Mouse (Mus musculus) intestine, embryonic 15.5 days (tissue): ENCODE results near the gene Krt13. TPM values are rescaled to one million over a fixed set of nuclear protein-coding genes. Genes with fewer than 3 reads are reported as not detected.

ENCODE experiments used
- ATAC-seq: fragments of 200-750 bp; cut with Nextera tagmentation; 2 replicates; pipeline ENCODE4 v1.8.0; 2017; ENCODE audit warnings: moderate TSS enrichment, moderate library complexity
- H3K27ac ChIP-seq: fragments of 300-500 bp; sonication (generic); 2 replicates; pipeline ENCODE4 v1.5.1; 2015; ENCODE audit warnings: mild to moderate bottlenecking, inconsistent platforms
- H3K27me3 ChIP-seq: fragments of 300-500 bp; sonication (generic); replicated peaks from 2 replicates; pipeline ENCODE4 v1.6.1; 2015; ENCODE audit warnings: inconsistent platforms
- H3K36me3 ChIP-seq: fragments of 300-500 bp; sonication (generic); 2 replicates; pipeline ENCODE4 v1.6.1; 2015; ENCODE audit warnings: inconsistent platforms
- H3K4me1 ChIP-seq: fragments of 300-500 bp; sonication (generic); replicated peaks from 2 replicates; pipeline ENCODE4 v1.6.1; 2015; ENCODE audit warnings: inconsistent platforms
- H3K4me2 ChIP-seq: fragments of 300-500 bp; sonication (generic); replicated peaks from 2 replicates; pipeline ENCODE4 v1.6.1; 2015; ENCODE audit warnings: mild to moderate bottlenecking, inconsistent platforms
- H3K4me3 ChIP-seq: fragments of 300-500 bp; sonication (generic); replicated peaks from 2 replicates; pipeline ENCODE4 v1.5.1; 2015; ENCODE audit warnings: inconsistent platforms
- H3K9ac ChIP-seq: fragments of 300-500 bp; sonication (generic); 2 replicates; pipeline ENCODE4 v1.6.1; 2015; ENCODE audit warnings: inconsistent platforms
- H3K9me3 ChIP-seq: fragments of 300-500 bp; sonication (generic); 2 replicates; pipeline ENCODE4 v1.6.1; 2016; ENCODE audit warnings: inconsistent platforms
- WGBS: fragments of 180-500 bp; shearing (Covaris S2); methylation state at CpG from one replicate; pipeline ENCODE4 v1.1.7; 2015; 5-methylcytosine and 5-hydroxymethylcytosine counted together
- polyA plus RNA-seq: library from polyadenylated mRNA; unstranded; fragments of >200 nt; fragmentation: Nextera tagmentation; extraction: Ambion mirVana; gene quantifications from 2 replicates; pipeline ENCODE4 v1.2.1, GENCODE M21; 2015

The Krt13 gene
- 0.50 and 0.58 TPM in 2 replicates for polyA plus RNA-seq

DNA sequence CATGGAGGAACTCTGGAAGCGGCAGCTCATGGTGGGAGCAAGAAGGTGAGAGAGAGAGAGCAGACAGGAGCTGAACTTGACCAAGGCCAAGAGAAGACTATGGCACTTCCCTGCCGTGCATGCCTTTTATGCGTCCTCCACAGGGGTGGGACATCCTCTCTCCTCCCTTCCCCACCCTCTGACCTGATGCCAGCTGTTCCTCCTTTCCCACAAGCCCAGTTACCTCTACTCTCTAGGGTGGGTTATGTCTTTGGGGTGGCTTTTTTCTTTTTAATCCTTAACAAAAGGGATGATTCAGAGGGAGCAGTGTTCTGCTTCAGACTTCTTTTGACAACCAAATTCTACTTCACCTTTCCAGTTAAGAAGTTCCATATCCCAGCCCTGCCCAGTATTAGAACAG lies at the start of gene Krt13:
Gene Krt13 (minus strand): TSS at position 101 of the 400 bp plus-strand sequence.
- Histone ChIP-seq H3K4me2 (no peak within 1 kb of the TSS), H3K4me3 (no peak within 1 kb of the TSS), H3K4me1 (no peaks in the 10 kb centered on the region), H3K36me3 (no peaks in the 10 kb centered on the region), H3K27ac (no peak within 1 kb of the TSS), H3K9ac (no peak within 1 kb of the TSS), H3K9me3 (no peaks in the 10 kb centered on the region), H3K27me3 (no peaks in the 10 kb centered on the region)
- ATAC-seq: no peak
- WGBS: 73% methylated on average over 3 of the region's 3 CpGs

DNA sequence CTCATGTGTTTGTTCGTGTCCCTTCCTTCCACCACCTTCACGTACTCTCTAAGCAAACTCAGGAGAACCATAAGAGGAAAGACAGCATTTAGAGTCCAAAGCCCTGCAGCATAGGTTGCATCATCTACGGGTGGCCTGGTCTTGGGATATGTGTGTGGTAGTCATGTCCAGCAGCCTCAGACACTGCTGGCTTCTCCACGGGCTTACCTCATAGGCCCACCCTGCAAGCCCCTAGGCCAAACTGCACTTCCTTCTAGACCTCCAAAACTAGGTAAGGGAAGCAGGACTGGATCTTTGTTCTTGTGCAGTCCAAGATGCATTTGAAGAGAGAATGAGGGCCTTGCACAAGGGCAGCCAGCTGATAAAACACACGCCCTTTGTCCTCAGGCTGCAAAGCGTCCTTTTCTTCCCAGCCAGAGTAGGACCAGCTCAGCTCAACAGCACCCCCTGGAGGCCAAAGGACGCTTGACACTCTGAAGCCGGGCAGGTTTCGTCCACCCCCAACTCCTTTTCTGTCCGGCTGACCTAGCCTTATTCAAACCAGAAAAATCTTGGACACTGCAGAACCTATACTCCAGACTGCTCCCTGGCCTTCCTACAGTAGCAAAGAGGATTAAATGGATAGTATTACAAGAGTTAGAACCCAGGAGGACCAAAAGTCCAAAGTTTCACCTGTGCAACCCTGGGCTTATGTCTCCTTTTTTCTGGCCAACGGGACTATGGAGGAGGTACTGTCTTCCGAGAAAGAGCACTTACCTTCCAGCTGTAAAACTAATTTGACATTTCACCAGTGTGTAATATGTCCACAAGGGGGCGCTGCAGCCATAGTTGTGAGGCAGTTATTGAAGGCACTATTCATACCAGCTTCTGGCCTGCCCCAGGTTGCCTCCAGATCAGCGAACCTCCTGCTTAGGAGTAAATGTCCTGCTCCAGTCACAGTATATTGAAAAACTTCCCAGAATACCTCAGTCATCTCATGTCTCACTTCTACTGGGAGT lies 47.7 kb upstream of the Krt13 start:
- WGBS: 22% methylated on average over 14 of the region's 14 CpGs
- peak; percentile 54 for ATAC-seq
- H3K9ac ChIP-seq: no peak overlapping the region
- H3K36me3 ChIP-seq: no peaks in the 10 kb centered on the region
- peaks cover 14% of the 10 kb centered on the region for H3K4me1 ChIP-seq
- H3K4me3 ChIP-seq: no peak overlapping the region
- peak overlapping the region; percentile 78 for H3K27ac ChIP-seq
- H3K4me2 ChIP-seq: peak overlapping the region; percentile 45
- no peaks in the 10 kb centered on the region for H3K9me3 ChIP-seq
- no peaks in the 10 kb centered on the region for H3K27me3 ChIP-seq

DNA sequence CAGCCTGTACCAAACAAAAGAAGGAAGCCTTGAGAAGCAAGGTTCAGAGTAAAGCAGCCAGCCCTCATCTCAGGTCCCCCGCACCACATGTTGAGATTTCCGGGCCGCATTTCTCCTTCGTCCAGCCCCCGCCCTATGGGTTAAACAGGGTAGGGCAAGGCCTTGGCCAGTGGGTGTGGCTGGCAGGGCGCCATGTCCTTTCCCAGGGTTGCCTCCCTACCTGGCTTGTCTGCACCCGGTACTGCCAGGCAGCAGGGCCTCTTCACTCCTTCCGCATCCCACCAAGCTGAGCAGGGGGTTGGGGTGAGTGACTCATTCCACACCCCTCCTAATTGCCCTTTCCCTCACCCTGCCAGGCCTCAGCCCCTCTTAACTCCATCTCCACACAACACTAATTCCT lies 46.7 kb upstream of the Krt13 start:
- Histone ChIP-seq H3K9ac (no peak overlapping the region), H3K4me3 (no peak overlapping the region), H3K27me3 (no peaks in the 10 kb centered on the region), H3K4me1 (peaks cover 14% of the 10 kb centered on the region), H3K36me3 (no peaks in the 10 kb centered on the region), H3K9me3 (no peaks in the 10 kb centered on the region), H3K27ac (peak overlapping the region; percentile 78), H3K4me2 (peak overlapping the region; percentile 45)
- ATAC-seq: peak; percentile 78
- whole genome bisulfite sequencing: 40% methylated on average over 8 of the region's 8 CpGs

DNA sequence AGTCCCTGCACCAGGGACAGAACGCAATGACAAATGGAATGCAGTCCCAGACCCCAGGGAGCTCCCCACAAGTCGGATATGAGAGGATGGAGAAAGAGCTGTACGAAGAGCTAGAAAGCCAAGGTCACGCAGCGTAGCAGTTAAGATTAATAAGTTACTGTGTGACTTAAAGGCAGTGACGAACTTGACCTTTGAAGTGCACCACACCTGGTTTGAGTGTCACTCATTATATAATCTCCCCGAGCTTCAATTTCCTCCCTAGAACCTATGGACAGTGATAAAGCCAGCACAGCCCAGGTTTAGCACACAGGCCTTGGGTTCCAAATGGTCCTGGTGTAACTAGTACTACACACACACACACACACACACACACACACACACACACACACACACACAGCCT lies 43.0 kb upstream of the Krt13 start:
- peak overlapping the region; percentile 37; the same call in 1 of the 2 replicates for H3K4me2 ChIP-seq
- peak overlapping the region; percentile 77 for H3K27ac ChIP-seq
- no peak overlapping the region for H3K9ac ChIP-seq
- no peaks in the 10 kb centered on the region for H3K36me3 ChIP-seq
- 27% methylated on average over 7 of the region's 7 CpGs for WGBS
- H3K4me1 ChIP-seq: peaks cover 16% of the 10 kb centered on the region
- H3K27me3 ChIP-seq: no peaks in the 10 kb centered on the region
- no peak overlapping the region for H3K4me3 ChIP-seq
- peak; percentile 58 for ATAC-seq
- no peaks in the 10 kb centered on the region for H3K9me3 ChIP-seq

DNA sequence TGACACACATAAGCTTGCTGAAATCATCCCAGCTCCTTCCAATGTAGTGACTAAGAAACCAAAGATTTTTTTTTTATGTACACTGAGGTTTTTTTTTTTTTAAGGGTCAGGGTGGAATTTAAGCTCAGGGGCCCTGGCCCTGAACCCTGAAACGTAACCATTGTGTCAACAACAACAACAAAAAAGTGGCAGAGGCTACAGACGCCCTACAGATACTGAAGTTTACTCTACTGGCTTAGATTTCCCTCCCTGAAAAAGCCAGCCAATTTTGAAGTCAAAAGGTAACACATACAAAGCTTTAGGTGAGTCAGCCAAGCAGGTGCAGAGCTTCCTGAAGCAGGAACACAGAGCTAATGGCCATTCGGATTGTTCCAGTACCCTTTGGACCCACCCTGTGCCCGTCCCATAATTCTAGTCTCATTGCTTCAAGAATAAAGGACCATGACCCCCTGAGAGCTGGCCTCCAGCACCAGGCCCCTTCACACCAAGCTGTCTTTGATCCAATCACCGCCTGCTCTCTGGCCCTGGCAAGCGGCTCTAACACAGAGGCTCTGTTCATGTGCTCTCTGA lies 36.6 kb upstream of the Krt13 start:
- Histone ChIP-seq H3K27me3 (no peaks in the 10 kb centered on the region), H3K4me1 (peaks cover 22% of the 10 kb centered on the region), H3K36me3 (no peaks in the 10 kb centered on the region), H3K4me2 (no peak overlapping the region; the same call in 1 of the 2 replicates), H3K27ac (peak overlapping the region; percentile 63), H3K9me3 (no peaks in the 10 kb centered on the region), H3K9ac (no peak overlapping the region), H3K4me3 (no peak overlapping the region)
- WGBS: 42% methylated on average over 6 of the region's 6 CpGs
- ATAC-seq: peak; percentile 63

DNA sequence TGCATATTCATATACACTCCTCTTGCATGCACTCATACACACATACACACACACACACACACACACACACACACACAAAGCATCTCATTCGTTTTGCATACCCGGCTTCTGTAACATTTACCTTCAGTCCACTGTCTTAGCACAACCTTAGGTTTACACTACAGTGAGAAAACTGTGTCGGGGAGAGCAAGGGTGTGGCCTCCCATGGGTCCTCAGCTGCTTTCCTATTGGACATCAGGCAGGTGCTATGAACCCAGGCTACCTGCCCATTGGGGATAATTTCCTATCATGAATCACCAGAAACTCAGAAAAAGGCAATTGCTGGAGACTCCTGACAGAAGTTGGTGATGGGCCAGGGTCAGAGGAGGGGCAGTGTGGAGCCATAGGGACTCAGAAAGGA lies 36.0 kb upstream of the Krt13 start:
- H3K27ac ChIP-seq: peak overlapping the region; percentile 63
- 63% methylated on average over 3 of the region's 3 CpGs for WGBS
- H3K36me3 ChIP-seq: no peaks in the 10 kb centered on the region
- no peak overlapping the region for H3K9ac ChIP-seq
- no peak overlapping the region for H3K4me3 ChIP-seq
- no peaks in the 10 kb centered on the region for H3K27me3 ChIP-seq
- no peak for ATAC-seq
- H3K4me2 ChIP-seq: no peak overlapping the region; the same call in 1 of the 2 replicates
- H3K9me3 ChIP-seq: no peaks in the 10 kb centered on the region
- H3K4me1 ChIP-seq: peaks cover 26% of the 10 kb centered on the region

DNA sequence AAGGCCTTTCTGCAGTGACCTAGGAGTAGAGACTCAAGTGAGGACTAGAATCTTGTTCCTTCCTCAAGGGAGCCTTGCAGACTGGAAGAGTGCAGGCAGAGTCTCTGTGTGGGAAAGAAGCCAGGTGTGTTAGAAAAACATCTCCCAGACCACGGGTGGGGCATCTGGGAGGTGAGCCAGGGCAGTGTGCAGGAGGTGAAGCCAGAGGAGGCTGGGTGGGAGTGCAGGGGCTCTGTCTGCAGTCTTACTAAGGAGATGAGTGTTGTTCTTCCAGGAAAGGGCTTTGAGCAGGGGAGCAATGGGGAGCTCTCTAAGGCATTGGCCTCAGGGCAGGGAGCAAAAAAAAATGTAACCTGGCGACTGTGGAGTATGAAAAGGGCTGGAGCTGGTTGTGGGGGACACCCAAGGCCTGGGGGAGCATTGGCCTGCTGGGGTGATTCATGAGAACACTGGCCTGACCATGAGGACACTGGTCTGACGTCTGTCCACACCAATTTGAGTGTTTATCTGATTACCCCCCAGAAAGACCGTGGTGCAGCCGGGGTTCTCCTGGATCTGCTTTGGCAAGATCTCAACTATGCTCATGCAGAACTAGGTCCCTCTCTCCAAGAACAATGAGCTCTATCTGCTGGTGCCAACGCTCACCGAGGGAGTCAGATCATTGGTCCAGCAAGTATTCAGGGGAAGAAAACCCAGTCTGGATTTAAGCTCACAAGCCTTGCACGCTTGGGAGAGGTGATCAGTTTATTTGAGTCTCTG lies 34.3 kb upstream of the Krt13 start:
- no peaks in the 10 kb centered on the region for H3K9me3 ChIP-seq
- H3K27me3 ChIP-seq: no peaks in the 10 kb centered on the region
- no peaks in the 10 kb centered on the region for H3K36me3 ChIP-seq
- H3K4me3 ChIP-seq: no peak overlapping the region
- peaks cover 28% of the 10 kb centered on the region for H3K4me1 ChIP-seq
- 54% methylated on average over 8 of the region's 8 CpGs for WGBS
- H3K9ac ChIP-seq: peak overlapping the region; percentile 9; the same call in 1 of the 2 replicates
- peak overlapping the region; percentile 63 for H3K27ac ChIP-seq
- peak; percentile 16 for ATAC-seq
- H3K4me2 ChIP-seq: peak overlapping the region; percentile 18

DNA sequence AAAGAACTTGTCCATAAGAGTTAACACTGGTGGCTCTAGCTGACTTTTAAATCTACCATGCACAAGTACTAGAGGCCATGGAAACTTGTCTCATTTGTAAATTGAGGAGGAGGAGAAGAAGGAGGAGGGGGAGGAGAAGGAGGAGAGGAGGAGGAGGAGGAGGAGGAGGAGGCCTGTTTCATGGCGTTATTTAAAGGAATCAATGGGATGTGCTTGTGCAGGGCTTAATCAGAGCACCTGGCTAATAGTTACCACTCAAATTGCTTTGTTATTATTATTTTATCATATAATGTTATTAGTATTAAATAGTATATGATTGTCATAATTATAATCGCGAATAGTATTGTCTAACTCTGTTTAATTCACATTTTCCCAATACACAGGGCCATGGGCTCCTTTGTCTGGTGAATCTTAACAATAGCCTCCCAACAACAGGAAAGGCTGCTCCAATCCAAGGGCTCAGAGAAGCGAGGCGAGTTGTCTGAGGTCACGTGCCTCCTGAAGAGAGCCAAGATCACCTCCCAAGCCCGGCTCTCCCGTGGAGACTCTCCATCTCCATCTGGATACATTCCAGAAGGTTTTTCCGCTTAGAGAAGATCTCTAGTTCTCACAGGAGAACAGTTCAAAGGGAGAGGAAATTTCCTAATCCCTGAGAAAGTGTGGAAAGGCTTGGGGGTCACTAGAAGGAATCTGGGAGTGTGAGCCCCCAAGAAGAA lies 27.4 kb upstream of the Krt13 start, which contains the start of gene Krt19:
Gene Krt19 (minus strand): TSS at position 51 of the 716 bp plus-strand sequence.
- no peaks in the 10 kb centered on the region for H3K9me3 ChIP-seq
- peak within 1 kb of the TSS; percentile 61 for H3K27ac ChIP-seq
- H3K27me3 ChIP-seq: peaks cover 11% of the 10 kb centered on the region
- no peaks in the 10 kb centered on the region for H3K36me3 ChIP-seq
- no peak for ATAC-seq
- H3K9ac ChIP-seq: no peak within 1 kb of the TSS
- peak within 1 kb of the TSS; percentile 17; the same call in 1 of the 2 replicates for H3K4me2 ChIP-seq
- peaks cover 38% of the 10 kb centered on the region for H3K4me1 ChIP-seq
- H3K4me3 ChIP-seq: no peak within 1 kb of the TSS
- 50% methylated on average over 9 of the region's 9 CpGs for WGBS

DNA sequence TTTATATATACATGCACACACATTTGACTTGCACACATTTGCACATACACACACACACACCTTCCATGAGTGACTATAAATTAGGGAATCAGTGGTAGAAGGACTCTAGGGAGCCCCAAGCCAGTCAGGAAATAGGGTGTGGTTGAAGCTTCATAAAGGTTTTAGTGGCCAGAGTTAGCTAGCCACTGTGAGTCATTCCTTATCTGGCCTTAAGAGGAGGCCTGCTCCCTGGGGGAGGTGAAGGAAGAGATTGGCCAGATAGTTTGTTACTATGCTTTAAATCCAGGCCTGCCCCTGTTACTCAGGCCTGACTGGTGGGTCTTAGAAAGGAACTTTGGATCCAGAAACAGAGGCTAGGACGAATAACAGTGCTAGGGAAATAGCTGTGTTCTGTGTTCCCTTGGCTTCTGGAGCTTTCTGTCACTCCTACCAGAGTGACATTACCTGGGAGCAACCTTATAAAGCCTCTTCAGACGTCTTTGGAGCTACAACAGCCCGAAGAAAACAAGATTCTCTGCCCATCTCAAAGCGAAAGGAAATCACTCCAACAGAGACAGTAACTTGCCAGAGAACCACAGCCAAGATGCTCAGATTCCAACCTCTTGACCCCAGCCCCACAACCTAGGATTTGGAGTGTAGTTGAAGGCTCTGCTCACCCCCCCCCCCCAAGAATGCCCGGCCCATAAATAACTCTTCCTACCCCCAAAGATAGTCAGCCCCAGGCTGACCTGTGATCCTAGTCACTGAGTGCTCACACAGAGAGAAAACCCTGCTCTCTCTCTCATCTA lies 26.4 kb upstream of the Krt13 start:
- peak; percentile 24; the same call in 1 of the 2 replicates for ATAC-seq
- peak overlapping the region; percentile 61 for H3K27ac ChIP-seq

DNA sequence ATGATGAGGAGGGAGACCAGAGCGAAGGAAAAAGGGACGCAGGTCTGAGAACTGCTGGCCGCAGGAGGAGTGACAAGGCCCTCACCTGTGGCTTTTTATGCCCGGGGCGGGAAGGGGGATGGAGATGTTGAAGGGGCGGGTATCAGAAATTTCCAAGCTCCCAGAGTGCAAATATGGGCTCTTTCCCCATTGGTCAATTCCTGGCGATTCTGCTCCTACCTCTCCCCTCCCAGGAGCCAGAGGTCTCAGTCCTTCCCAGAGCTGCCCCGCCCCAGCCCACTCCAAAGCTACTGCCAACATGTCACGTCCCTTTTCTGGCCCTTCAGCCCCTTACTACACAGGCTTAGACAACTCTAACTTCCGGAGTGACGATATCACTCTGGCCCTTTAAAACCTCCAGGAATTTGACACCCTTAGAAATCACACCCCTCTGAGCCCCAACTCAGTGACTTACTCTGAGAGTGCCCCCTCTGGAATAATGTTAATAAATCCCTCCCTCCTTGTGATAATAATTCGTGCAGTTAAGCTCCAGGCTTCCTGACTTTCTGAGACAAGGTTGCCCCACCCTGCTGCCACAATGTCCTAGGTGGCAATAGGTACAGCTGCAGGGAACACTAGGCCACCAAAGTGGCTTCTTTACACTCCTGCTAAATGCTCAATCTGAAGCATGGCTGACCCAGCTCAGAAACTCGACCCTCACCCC lies 24.6 kb upstream of the Krt13 start:
- Histone ChIP-seq H3K9me3 (no peaks in the 10 kb centered on the region), H3K4me1 (peaks cover 35% of the 10 kb centered on the region), H3K27ac (peak overlapping the region; percentile 87), H3K9ac (peak overlapping the region; percentile 55), H3K27me3 (peaks cover 11% of the 10 kb centered on the region), H3K36me3 (no peaks in the 10 kb centered on the region), H3K4me2 (peak overlapping the region; percentile 47), H3K4me3 (peak overlapping the region; percentile 49)
- WGBS: 3% methylated on average over 13 of the region's 13 CpGs
- ATAC-seq: peak; percentile 88

More for the DNA sequence above, 26.4 kb upstream of the Krt13 start:
- Histone ChIP-seq H3K27me3 (peaks cover 11% of the 10 kb centered on the region), H3K9me3 (no peaks in the 10 kb centered on the region), H3K4me2 (peak overlapping the region; percentile 17; the same call in 1 of the 2 replicates), H3K4me3 (no peak overlapping the region), H3K9ac (no peak overlapping the region), H3K36me3 (no peaks in the 10 kb centered on the region), H3K4me1 (peaks cover 38% of the 10 kb centered on the region)
- 41% methylated on average over 5 of the region's 5 CpGs for WGBS
